Mouse (Mus musculus) liver, adult 2 months (tissue): ENCODE results near the gene Faxc.

Experiments used
- CTCF ChIP-seq: fragments of 200-500 bp; IDR thresholded peaks from 2 replicates; pipeline ENCODE4 v1.5.1; 2011; ENCODE audit warnings: low read depth, low read length, control low read depth
- POLR2A ChIP-seq: fragments of 200-500 bp; IDR thresholded peaks from 2 replicates; pipeline ENCODE4 v1.6.1; 2011; ENCODE audit warnings: low read length, control low read depth; ENCODE audit not compliant: insufficient read depth; ENCODE audit errors: extremely low read depth

- TF ChIP-seq POLR2A (no peak), CTCF (no peak)
These were observed 51.3 kb downstream of the Faxc start for GRCm38 (mm10) chr4:21982449-21982848.
